Mouse (Mus musculus): Measurements from ENCODE around the gene 1600012H06Rik. TPM values are rescaled to one million over a fixed set of nuclear protein-coding genes. Genes with fewer than 3 reads are reported as not detected.
A peak's percentile ranks its signal among the peaks of the same experiment; 100 is the strongest.
"Not testable (repeated sequence)": the region's sequence is repeated elsewhere in the genome, so short reads cannot be mapped to it uniquely, and the experiment has no call there.

The 1600012H06Rik gene
- polyA plus RNA-seq (2015; fragmentation: Nextera tagmentation; extraction: Ambion mirVana): 39.0 and 39.9 TPM in 2 replicates

DNA sequence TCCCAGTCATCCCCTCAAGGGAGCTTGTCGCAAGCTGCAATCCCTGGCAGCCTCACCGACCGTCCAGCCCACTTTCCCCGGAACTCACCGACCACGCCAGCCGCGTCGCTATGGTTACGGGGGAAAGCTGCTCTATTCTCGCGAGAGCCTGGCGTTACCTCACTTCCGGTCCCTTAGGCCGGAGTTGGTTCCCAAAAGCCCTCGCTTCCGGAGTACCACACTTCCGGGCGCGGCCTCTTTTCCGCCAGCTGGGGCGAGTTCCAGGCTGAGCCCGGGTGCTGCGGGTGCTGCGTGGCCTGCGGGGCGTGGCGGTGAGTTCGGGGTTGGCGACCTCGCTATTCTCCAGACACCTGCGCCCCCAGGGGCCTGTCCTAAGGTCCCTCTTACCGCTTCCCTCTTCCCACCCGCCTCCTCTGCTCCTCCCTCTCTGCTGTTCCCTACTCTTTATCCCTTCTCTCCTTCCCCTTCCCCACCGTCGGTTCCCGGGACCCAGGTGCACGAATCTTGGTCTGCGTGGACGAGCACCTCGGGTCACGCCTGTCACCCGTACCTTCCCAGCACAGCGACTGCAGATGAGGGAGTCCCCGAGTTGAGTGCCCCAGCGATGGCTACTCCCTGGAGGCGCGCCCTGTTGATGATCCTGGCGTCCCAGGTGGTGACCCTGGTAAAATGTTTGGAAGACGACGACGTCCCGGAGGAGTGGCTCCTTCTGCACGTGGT lies at the start of gene 1600012H06Rik, which contains the start of gene Wdr27:
TSS of gene 1600012H06Rik (plus strand) at position 176 of the 720 bp plus-strand sequence.
TSS of gene Wdr27 (minus strand) at position 150 of the 720 bp plus-strand sequence.
- H3K4me1 ChIP-seq (replicated peaks; ENCODE audit: control insufficient read depth, insufficient read depth): no peaks in the 10 kb centered on the region
- peak within 1 kb of the TSS; percentile 82 for H3K4me3 ChIP-seq (ENCODE audit: low read depth, low read length)
- peak within 1 kb of the TSS; percentile 89 for H3K9ac ChIP-seq (ENCODE audit: low read length)
- H3K4me2 ChIP-seq (replicated peaks; ENCODE audit: low read depth): peak within 1 kb of the TSS; percentile 94
- H3K27ac ChIP-seq (replicated peaks): peak within 1 kb of the TSS; percentile 90
- DNase-seq (ENCODE audit: low spot score) (peak; percentile 99), ATAC-seq (ENCODE audit: low FRiP score, low TSS enrichment) (peak; percentile 98)
- H3K36me3 ChIP-seq (ENCODE audit: control insufficient read depth, insufficient read depth, low read length): no peaks in the 10 kb centered on the region
- no peak for TF ChIP-seq CTCF (IDR thresholded peaks at IDR 0.05; ENCODE audit: low read depth)
- TF ChIP-seq EP300 (optimal IDR thresholded peaks at IDR 0.05): peak; percentile 99
- H3K27me3 ChIP-seq (ENCODE audit: control insufficient read depth, insufficient read depth, low read length): no peaks in the 10 kb centered on the region
- H3K9me3 ChIP-seq (ENCODE audit: control insufficient read depth, low read length): no peaks in the 10 kb centered on the region
- WGBS: under 1% methylated on average over 53 of the region's 54 CpGs

GRCm38 (mm10) chr17:14895058-14895457 lies 47.9 kb upstream of the 1600012H06Rik start:
- ATAC-seq (ENCODE audit: low FRiP score, low TSS enrichment); H3K9ac ChIP-seq (ENCODE audit: low read length); H3K4me1 ChIP-seq (replicated peaks; ENCODE audit: control insufficient read depth, insufficient read depth); DNase-seq (ENCODE audit: low spot score); H3K27me3 ChIP-seq (ENCODE audit: control insufficient read depth, insufficient read depth, low read length); H3K27ac ChIP-seq (replicated peaks); H3K4me3 ChIP-seq (ENCODE audit: low read depth, low read length); H3K9me3 ChIP-seq (ENCODE audit: control insufficient read depth, low read length); H3K4me2 ChIP-seq (replicated peaks; ENCODE audit: low read depth); H3K36me3 ChIP-seq (ENCODE audit: control insufficient read depth, insufficient read depth, low read length): not testable (repeated sequence)
- TF ChIP-seq CTCF (IDR thresholded peaks at IDR 0.05; ENCODE audit: low read depth): peak; percentile 28

GRCm38 (mm10) chr17:14898972-14899371 lies 44.0 kb upstream of the 1600012H06Rik start:
- Histone ChIP-seq H3K4me3 (ENCODE audit: low read depth, low read length) (no peak overlapping the region), H3K36me3 (ENCODE audit: control insufficient read depth, insufficient read depth, low read length) (no peaks in the 10 kb centered on the region), H3K9me3 (ENCODE audit: control insufficient read depth, low read length) (no peaks in the 10 kb centered on the region), H3K9ac (ENCODE audit: low read length) (no peak overlapping the region), H3K4me2 (replicated peaks; ENCODE audit: low read depth) (no peak overlapping the region), H3K27me3 (ENCODE audit: control insufficient read depth, insufficient read depth, low read length) (no peaks in the 10 kb centered on the region), H3K4me1 (replicated peaks; ENCODE audit: control insufficient read depth, insufficient read depth) (no peaks in the 10 kb centered on the region), H3K27ac (replicated peaks) (no peak overlapping the region)
- ATAC-seq (ENCODE audit: low FRiP score, low TSS enrichment) (no peak), DNase-seq (ENCODE audit: low spot score) (no peak)
- TF ChIP-seq EP300 (optimal IDR thresholded peaks at IDR 0.05) (no peak), CTCF (IDR thresholded peaks at IDR 0.05; ENCODE audit: low read depth) (no peak)
- WGBS: 70% methylated on average over 1 of the region's 1 CpGs

DNA sequence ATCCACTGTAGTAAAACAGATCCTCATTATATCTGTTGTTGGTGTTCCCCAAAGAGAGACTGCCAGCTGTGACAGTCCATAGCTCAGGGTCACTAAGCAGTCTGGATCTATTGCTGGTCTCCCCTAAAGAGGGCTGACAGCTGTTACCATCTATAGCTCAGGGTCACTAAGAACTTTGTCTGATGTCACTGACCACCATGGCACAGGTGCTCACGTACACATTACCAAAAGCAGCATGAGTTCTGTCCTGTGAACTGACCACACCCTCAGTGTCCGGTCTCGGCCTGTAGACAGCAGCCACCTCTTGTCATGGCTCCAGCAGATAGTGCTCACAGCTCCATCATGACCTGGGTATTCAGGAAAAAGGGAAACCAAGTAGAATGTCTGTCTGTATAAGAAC lies 39.8 kb upstream of the 1600012H06Rik start:
- 76% methylated on average over 3 of the region's 3 CpGs for WGBS
- H3K27me3 ChIP-seq (ENCODE audit: control insufficient read depth, insufficient read depth, low read length): no peaks in the 10 kb centered on the region
- TF ChIP-seq CTCF (IDR thresholded peaks at IDR 0.05; ENCODE audit: low read depth) (no peak), EP300 (optimal IDR thresholded peaks at IDR 0.05) (no peak)
- H3K9ac ChIP-seq (ENCODE audit: low read length): no peak overlapping the region
- no peak overlapping the region for H3K4me3 ChIP-seq (ENCODE audit: low read depth, low read length)
- H3K27ac ChIP-seq (replicated peaks): no peak overlapping the region
- no peak for DNase-seq (ENCODE audit: low spot score)
- no peaks in the 10 kb centered on the region for H3K9me3 ChIP-seq (ENCODE audit: control insufficient read depth, low read length)
- H3K4me1 ChIP-seq (replicated peaks; ENCODE audit: control insufficient read depth, insufficient read depth): no peaks in the 10 kb centered on the region
- no peaks in the 10 kb centered on the region for H3K36me3 ChIP-seq (ENCODE audit: control insufficient read depth, insufficient read depth, low read length)
- ATAC-seq (ENCODE audit: low FRiP score, low TSS enrichment): no peak
- no peak overlapping the region for H3K4me2 ChIP-seq (replicated peaks; ENCODE audit: low read depth)

DNA sequence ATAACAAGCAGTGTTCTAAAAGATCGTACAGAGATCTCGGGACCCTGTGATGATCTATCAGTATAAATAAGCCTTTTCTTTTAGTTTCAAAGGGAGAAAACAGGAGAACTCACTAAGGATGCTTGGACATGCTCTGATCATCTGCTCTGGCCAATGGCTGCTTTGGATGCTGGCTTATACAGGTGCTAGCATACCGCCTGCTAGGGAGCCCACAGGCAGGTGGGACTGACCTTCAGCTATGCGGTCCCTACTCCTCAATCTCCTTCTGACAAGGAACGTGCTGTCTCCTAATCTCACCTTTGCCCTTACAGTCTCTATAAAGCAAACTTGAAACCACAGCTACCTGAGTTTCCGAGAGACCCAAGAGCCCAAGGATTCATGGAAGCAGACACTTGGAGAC lies 38.8 kb upstream of the 1600012H06Rik start:
- TF ChIP-seq EP300 (optimal IDR thresholded peaks at IDR 0.05) (no peak), CTCF (IDR thresholded peaks at IDR 0.05; ENCODE audit: low read depth) (no peak)
- H3K27me3 ChIP-seq (ENCODE audit: control insufficient read depth, insufficient read depth, low read length): no peaks in the 10 kb centered on the region
- no peaks in the 10 kb centered on the region for H3K36me3 ChIP-seq (ENCODE audit: control insufficient read depth, insufficient read depth, low read length)
- H3K27ac ChIP-seq (replicated peaks): no peak overlapping the region
- no peak overlapping the region for H3K4me3 ChIP-seq (ENCODE audit: low read depth, low read length)
- ATAC-seq (ENCODE audit: low FRiP score, low TSS enrichment): no peak
- DNase-seq (ENCODE audit: low spot score): no peak
- no peak overlapping the region for H3K4me2 ChIP-seq (replicated peaks; ENCODE audit: low read depth)
- no peaks in the 10 kb centered on the region for H3K4me1 ChIP-seq (replicated peaks; ENCODE audit: control insufficient read depth, insufficient read depth)
- WGBS: 86% methylated on average over 6 of the region's 6 CpGs
- H3K9me3 ChIP-seq (ENCODE audit: control insufficient read depth, low read length): no peaks in the 10 kb centered on the region
- H3K9ac ChIP-seq (ENCODE audit: low read length): no peak overlapping the region

- Histone ChIP-seq H3K9me3 (ENCODE audit: control insufficient read depth, low read length) (no peaks in the 10 kb centered on the region), H3K9ac (ENCODE audit: low read length) (no peak overlapping the region), H3K4me1 (replicated peaks; ENCODE audit: control insufficient read depth, insufficient read depth) (no peaks in the 10 kb centered on the region), H3K36me3 (ENCODE audit: control insufficient read depth, insufficient read depth, low read length) (no peaks in the 10 kb centered on the region), H3K27me3 (ENCODE audit: control insufficient read depth, insufficient read depth, low read length) (no peaks in the 10 kb centered on the region), H3K4me2 (replicated peaks; ENCODE audit: low read depth) (no peak overlapping the region), H3K4me3 (ENCODE audit: low read depth, low read length) (no peak overlapping the region), H3K27ac (replicated peaks) (no peak overlapping the region)
- 38% methylated on average over 7 of the region's 7 CpGs for WGBS
- ATAC-seq (ENCODE audit: low FRiP score, low TSS enrichment) (no peak), DNase-seq (ENCODE audit: low spot score) (peak; percentile 64)
- TF ChIP-seq CTCF (IDR thresholded peaks at IDR 0.05; ENCODE audit: low read depth) (peak; percentile 98), EP300 (optimal IDR thresholded peaks at IDR 0.05) (no peak)
Observed at GRCm38 (mm10) chr17:14904637-14905265, 38.2 kb upstream of the 1600012H06Rik start.

All from stomach, postnatal 0 days (tissue).